Mouse (Mus musculus) left cerebral cortex, adult 11 months (tissue): ENCODE measurements around the gene Sdhaf2.
"Not testable (repeated sequence)": the region's sequence is repeated elsewhere in the genome, so short reads cannot be mapped to it uniquely, and the experiment has no call there.

Experiments used
- DNase-seq: peaks from one replicate; pipeline ENCODE4 v3.0.0; 2022; ENCODE audit warnings: low spot score

Gene Sdhaf2

GRCm38 (mm10) chr19:10525910-10526309 is at the start of gene Sdhaf2:
TSS of gene Sdhaf2 (minus strand) at chr19:10526142.
- DNase-seq = peak; percentile 9

DNA sequence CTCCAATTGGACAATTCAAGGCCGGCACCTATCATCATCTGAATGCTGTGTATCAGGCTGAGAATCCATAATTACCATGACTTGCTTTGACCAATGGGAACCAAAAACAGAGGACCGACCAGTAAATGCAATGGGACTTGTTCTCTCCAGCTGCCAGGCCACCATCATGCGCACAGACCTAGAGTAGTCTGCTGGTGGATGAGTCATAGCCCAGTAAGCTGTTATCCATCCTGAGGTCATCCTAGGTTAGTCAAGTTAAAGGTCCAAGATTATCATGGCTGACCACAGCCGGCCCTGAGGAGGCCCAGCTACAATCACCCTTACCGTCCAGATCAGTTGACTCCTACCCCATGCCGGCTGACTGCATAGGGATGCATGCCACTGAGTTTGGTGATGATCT is 43.7 kb upstream of the Sdhaf2 start:
- no peak for DNase-seq

- DNase-seq = no peak
Observed at GRCm38 (mm10) chr19:10565217-10565616, 39.3 kb upstream of the Sdhaf2 start.

GRCm38 (mm10) chr19:10564278-10564677 is 38.3 kb upstream of the Sdhaf2 start:
- DNase-seq = no peak

DNA sequence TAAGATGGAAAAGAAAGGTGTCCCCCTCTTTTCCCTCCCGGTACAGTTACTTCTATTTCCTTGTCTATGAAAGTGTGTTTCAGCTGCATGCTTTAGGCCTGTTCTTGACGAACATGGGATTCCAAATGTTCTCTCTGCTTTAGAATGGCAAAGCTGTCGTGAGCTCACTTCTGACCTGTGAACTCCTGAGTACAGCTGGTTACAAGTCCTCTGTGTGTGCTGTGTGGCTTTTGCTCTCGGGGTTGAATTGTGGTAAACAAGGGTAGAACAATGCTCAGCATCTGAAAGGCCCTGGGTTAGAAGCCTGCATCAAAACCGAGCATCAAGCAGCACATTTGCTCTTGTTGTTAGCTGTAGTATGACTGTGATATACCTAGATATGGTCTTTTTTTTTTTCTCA is 36.4 kb upstream of the Sdhaf2 start:
- no peak for DNase-seq

- DNase-seq = no peak
Observed at GRCm38 (mm10) chr19:10561558-10562314, 35.8 kb upstream of the Sdhaf2 start.

DNA sequence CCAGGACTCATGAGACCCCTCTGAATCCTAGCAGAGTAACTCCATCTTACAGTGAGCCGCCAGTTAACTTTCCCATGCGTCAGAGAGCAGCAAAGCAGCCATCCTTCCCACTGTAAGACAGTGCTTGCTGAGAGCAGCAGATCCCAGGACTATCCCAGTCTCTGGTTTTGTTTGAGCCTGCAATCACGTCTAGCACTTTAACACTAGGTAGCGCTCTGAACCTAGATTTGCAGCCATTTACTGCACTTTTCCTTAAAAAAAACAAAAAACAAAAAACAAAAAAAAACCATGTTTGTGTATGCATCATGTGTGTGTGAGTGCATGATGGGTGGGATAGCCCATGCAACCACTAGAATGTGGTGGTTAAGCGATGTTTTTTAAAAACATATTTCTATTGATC is 34.2 kb upstream of the Sdhaf2 start:
- DNase-seq = no peak

- not testable (repeated sequence) for DNase-seq
Observed at GRCm38 (mm10) chr19:10557837-10558375, 32.0 kb upstream of the Sdhaf2 start.

DNA sequence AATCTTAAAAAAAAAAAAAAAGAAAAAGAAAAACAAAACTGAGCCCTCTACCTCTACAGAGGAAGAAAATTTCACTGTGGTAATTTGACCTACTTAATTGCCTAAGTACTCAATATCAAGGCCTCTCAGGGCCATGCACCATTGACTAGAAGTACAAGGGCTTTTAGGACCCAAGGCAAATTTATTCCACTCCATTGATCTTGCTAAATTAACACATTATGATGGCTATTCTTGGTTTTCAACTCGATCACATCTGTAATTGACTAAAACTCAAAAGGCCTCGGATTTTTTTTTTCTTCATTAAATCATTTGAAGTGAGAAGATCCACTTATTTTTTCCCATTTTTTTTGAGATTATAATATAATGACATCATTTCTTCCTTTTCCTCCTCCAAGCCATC is 31.5 kb upstream of the Sdhaf2 start:
- no peak for DNase-seq

DNA sequence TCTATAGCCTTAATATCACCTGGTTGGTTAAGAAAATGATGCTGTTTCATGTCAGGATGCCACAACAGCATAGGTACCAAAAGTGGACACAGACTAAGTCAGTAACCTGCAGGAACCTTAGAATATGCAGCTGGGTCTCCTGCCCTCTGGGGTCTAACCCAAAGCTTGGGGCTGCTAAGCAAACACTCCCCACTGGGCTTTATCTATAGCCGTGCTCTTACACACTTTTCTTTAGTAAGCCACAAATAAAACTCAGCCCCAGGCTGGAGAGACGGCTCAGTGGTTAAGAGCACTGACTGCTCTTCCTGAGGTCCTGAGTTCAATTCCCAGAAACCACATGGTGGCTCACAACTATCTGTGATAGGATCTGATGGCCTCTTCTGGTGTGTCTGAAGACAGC is 31.1 kb upstream of the Sdhaf2 start:
- no peak for DNase-seq

DNA sequence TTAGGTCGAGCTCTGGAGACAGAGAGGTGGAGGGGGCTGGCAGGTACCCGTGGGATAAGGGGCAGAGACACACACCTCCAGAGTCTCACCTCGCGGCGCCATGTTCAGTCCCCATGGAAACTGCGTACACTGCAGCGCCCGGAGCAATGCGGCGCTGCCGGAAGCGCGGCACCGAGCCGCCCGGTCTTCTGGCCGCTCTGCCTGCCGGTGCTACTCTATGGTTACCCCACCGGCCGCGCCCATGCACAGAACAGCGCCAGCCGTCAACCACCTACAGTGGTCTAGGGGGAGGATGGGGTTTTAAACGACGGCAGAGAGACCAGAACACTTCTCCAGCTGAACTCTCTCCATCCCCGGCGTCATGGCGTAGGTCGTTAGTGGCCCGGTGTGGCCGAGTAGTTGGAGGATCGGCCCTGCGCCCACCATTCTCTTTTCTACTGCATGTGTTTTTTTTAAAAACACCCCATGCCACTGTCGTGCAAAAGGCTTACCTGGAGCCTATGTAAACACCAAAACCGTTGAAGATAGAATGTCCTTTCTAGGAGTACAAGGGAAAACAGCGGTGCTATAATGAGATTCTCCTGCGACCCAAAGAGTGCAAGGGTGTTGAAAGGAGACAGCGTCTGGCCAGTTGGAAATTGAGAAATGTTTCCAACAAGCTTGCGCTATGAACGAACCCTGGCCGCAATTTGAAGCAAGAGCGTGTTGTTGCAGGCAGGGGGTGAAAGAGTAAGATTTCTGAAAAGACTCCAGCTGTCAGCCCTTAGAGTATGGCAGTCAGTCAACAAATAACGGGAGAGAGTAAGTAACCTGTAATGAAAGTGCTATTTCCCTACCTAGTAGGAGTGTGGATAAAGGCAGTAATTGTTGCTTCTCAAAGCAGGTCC is 29.9 kb upstream of the Sdhaf2 start, which contains the start of gene Tmem216:
Tmem216 (minus strand) TSS at position 615 of the 887 bp plus-strand sequence.
- DNase-seq = peak; percentile 75

DNA sequence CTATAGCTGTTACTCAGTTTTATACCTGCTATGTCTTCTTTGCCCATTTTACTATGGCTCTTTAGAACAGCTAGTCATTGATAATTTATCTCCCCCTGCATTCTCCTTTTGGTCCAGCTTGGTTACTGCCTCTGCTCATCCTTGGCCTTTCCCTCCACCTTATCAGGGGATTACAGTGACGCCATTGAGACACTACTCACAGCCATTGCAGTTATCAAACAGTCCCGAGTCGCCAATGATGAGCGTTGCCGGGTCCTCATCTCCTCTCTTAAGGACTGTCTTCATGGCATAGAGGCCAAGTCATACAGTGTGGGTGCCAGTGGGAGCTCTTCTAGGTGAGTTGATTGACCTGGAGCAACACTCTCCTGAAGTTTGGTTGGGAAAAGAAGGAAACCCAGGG is 13.5 kb upstream of the Sdhaf2 start:
- no peak for DNase-seq

DNA sequence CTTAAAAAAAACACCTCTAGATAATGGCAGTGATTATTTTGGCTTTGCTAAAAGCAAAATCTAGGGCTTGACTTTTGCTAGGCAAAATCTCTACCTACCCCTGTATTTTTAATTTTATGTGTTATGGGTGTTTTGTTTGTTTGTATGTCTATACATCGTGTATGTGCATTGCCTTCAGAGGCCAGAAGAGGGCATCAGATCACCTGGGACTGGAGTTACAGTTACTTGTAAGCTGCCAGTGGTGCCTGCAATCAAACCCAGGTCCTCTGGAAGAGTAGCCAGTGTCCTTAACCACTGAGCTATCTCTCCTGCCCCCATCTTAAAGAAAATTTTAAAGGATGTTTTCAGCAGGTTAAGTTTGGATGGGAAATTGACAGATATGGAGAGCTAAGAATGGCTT is 4.1 kb upstream of the Sdhaf2 start:
- DNase-seq = no peak

DNA sequence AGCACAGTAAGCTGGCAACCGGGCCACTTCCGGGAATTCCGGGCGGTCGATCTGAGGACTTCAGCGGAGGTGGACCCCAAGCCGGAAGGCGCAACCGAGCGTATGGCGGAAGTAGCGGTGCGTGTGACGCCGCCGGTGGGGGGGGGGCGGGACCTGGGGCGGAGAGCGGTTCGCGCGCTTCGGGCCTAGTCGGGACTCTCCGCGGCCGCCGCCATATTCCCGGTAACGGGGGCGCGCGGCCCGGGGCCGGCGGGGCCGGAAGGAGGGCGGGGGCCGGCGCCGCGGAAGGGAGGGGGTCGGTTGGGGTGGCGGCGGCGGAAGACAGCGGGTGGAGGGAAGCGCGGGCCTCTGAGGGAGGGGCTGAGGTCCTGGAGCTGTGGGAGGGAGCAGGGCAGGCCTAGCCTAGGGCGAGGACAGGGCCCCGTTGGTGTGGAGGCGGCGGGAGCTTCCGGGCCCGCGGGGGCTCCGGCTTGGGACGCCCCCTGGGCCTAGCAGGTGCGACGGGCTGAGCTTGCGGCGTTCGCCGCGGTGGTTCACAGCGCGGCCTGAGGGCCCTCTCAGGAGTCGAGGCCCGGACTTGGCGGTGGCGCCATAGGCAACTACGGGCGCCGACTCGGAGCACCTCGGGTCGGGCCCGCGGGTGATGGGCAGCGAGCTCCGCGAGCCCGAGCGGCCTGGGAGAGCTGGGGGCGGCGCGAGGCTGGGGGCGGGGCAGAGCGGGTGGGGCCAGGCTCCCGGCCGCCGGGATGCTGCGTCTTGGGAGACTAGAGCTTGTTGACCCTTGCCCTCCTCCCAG is 638 bp downstream of the Sdhaf2 start, which contains the start of gene Cpsf7:
Cpsf7 (plus strand) TSS at position 161 of the 796 bp plus-strand sequence.
- DNase-seq = peak; percentile 83

- no peak for DNase-seq
Observed at GRCm38 (mm10) chr19:10524784-10525105, 1.2 kb downstream of the Sdhaf2 start.

GRCm38 (mm10) chr19:10523483-10524080 is 2.4 kb downstream of the Sdhaf2 start:
- DNase-seq = no peak

DNA sequence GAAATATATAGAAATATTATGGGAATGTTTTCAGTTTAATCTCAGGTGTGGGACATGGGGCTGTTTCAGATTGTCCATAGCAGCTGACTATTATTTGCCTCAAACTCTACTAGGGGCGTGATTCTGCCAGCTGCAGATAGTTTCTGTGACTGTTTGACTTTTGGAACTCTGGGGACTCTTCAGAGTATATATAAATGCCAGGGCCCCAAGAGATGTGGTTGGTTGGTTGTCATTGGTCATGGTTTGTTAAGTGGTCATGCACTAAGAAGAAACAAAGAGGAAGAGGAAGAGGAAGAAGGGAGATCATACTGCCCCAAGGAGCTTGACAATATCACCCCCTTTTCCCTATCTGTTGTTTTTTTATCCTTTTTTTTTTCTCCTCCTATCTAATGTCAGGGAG is 4.0 kb downstream of the Sdhaf2 start:
- no peak for DNase-seq

- no peak for DNase-seq
Observed at GRCm38 (mm10) chr19:10520355-10520754, 5.6 kb downstream of the Sdhaf2 start.

DNA sequence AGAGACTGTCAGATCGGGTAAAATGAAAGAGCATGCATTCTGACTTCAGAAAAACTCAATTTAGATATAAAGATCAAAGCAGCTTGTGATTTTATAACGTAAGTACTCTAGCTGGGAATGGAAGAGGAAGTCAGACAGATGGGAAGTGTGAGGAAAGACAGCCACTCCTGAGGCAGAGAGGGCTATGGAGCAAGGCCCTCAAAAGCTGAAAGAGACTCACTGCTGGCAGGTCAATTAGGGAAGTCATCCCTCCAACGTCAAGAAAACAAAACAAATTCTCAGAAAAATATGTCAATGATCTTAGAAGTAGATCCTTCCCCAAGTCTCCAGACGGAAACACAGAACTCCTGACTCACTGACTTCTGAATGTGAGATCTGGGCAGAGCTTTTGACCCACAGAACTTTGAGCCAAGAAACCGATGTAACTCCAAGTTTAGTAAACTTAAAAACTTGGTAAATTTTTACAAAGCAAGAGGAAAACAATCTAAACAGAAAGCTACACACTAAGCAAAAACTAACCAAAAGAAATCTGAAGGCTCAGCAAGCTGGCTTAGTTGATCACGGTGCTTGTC is 15.1 kb downstream of the Sdhaf2 start:
- DNase-seq = no peak

DNA sequence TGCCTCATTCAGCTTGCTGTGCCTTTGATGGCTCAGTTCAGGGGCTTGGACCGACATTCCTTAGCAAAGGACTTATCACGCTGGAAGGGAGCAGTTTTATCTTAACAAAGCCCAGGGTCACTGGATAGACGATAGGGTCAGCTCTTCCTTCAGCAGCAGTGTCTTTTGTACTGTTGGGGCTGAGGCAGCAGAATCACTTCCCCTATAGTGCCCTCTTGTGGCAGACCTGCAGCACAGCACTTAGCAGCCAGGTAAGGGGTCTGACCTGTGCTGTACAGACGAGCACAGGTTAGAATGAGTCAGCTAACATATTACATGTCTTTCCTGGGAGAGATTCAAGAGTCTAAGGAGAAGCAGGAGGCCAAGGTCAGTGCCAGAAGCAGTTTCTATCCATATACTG is 23.4 kb downstream of the Sdhaf2 start:
- no peak for DNase-seq

GRCm38 (mm10) chr19:10500581-10500980 is 25.4 kb downstream of the Sdhaf2 start:
- no peak for DNase-seq
